Mouse (Mus musculus): ENCODE measurements around the gene Zfp282. TPM values are rescaled to one million over a fixed set of nuclear protein-coding genes. Genes with fewer than 3 reads are reported as not detected.
A peak's percentile ranks its signal among the peaks of the same experiment; 100 is the strongest.

Zfp282 gene
- polyA plus RNA-seq, 1 experiment: 22.4 TPM

DNA sequence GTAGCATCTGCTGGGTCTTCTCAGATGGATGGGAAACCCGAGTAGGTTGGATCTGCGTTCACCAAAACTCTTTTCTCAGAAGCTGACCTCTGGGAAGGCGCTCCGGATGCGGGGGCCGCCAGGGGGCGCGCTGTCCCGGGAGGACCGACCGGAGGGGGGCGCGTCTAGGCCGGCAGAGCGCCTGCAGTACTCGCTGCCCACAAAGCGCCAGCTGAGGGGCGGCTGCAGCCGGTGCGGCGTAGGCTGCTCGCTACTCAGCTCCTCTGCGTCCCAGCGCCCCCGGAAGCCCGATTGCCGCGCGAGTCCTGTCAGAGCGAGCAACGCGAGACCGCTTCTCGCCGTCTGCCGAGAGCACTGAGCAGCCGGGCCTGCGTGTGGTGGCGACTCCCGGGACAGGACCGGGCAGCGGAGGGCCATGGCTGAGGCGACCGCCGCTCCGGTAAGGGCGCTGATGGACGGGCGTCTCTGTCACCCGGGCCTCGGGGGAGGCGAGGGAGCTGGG, 41.5 kb upstream of the Zfp282 start, which contains the start of gene Zfp398:
Gene Zfp398 (plus strand): TSS at position 180 of the 502 bp plus-strand sequence.
- Histone ChIP-seq H3ac (ENCODE audit: control insufficient read depth, insufficient read length) (peak within 1 kb of the TSS; percentile 32), H3K4me3 (peak within 1 kb of the TSS; percentile 56), H3K4me2 (ENCODE audit: low read depth) (peak within 1 kb of the TSS; percentile 71), H3K36me3 (ENCODE audit: control insufficient read depth, insufficient read depth) (no peaks in the 10 kb centered on the region), H3K27me3 (ENCODE audit: control insufficient read depth, insufficient read depth, insufficient read length) (no peaks in the 10 kb centered on the region), H3K79me2 (ENCODE audit: control insufficient read depth, insufficient read depth) (peaks cover 5% of the 10 kb centered on the region)
- TF ChIP-seq REST (IDR thresholded peaks at IDR 0.05; ENCODE audit: insufficient read depth, insufficient read length) (no peak), CEBPB (IDR thresholded peaks at IDR 0.05; ENCODE audit: insufficient read depth, poor library complexity, severe bottlenecking) (no peak), MAX (IDR thresholded peaks at IDR 0.05; ENCODE audit: low read depth) (no peak), MYOD1 (IDR thresholded peaks at IDR 0.05; ENCODE audit: control insufficient read depth in 1 of 3, insufficient read length in 2 of 3, low read depth in 2 of 3) (peak in 2 of 3 experiments; percentile 66 to 76), SRF (IDR thresholded peaks at IDR 0.05; ENCODE audit: control insufficient read depth, insufficient read length, low read depth) (peak; percentile 18), MYOG (IDR thresholded peaks at IDR 0.05; ENCODE audit: control insufficient read depth in 1 of 3, insufficient read depth in 1 of 3, insufficient read length in 2 of 3, low read depth in 2 of 3) (peak in 2 of 3 experiments; percentile 71 to 85), POLR2A (IDR thresholded peaks at IDR 0.05; ENCODE audit: insufficient read length, low read depth) (peak; percentile 84), E2F4 (IDR thresholded peaks at IDR 0.05; ENCODE audit: insufficient read depth) (no peak), TCF3 (IDR thresholded peaks at IDR 0.05; ENCODE audit: insufficient read length, low read depth) (no peak), TCF12 (IDR thresholded peaks at IDR 0.05; ENCODE audit: insufficient read depth, poor library complexity, severe bottlenecking) (no peak), USF1 (IDR thresholded peaks at IDR 0.05; ENCODE audit: low read depth) (no peak), POLR2AphosphoS2 (IDR thresholded peaks at IDR 0.05; ENCODE audit: insufficient read length, low read depth) (peak; percentile 64)

DNA sequence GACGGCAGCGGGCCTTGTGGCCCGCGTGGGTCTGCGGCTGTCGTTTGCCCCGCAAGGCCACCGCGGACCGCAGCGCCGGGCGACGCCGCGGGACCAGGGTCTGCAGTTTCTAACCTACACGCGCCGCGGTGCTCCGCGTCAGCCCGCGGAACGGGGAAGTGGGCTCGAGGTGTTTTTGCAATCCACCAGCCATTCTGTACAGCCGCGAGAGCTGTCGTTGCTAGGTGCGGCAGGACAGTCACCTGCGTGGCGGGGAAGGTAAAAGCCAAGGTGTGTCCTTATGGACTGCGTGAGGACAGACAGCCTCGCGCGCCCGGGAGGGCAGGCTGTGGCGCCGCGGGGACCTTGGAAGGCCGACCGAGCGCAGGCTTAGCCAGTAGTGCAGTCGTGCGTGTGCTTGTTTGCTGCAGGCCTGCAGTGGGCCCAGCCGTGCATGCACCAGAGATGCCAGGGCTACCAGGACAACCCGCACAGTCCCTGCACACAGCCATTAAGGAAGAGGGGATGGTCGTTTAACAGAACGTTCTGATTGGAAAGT, 41.0 kb upstream of the Zfp282 start:
- no peaks in the 10 kb centered on the region for H3K36me3 ChIP-seq (ENCODE audit: control insufficient read depth, insufficient read depth)
- peaks cover 5% of the 10 kb centered on the region for H3K79me2 ChIP-seq (ENCODE audit: control insufficient read depth, insufficient read depth)
- peak overlapping the region; percentile 56 for H3K4me3 ChIP-seq
- H3ac ChIP-seq (ENCODE audit: control insufficient read depth, insufficient read length): peak overlapping the region; percentile 32
- H3K4me2 ChIP-seq (ENCODE audit: low read depth): peak overlapping the region; percentile 71
- TF ChIP-seq SRF (IDR thresholded peaks at IDR 0.05; ENCODE audit: control insufficient read depth, insufficient read length, low read depth) (no peak), MYOD1 (IDR thresholded peaks at IDR 0.05; ENCODE audit: control insufficient read depth in 1 of 3, insufficient read length in 2 of 3, low read depth in 2 of 3) (peak in 1 of 3 experiments; percentile 1), CEBPB (IDR thresholded peaks at IDR 0.05; ENCODE audit: insufficient read depth, poor library complexity, severe bottlenecking) (no peak), MYOG (IDR thresholded peaks at IDR 0.05; ENCODE audit: control insufficient read depth in 1 of 3, insufficient read depth in 1 of 3, insufficient read length in 2 of 3, low read depth in 2 of 3) (peak in 2 of 3 experiments; percentile 8 to 10)
- no peaks in the 10 kb centered on the region for H3K27me3 ChIP-seq (ENCODE audit: control insufficient read depth, insufficient read depth, insufficient read length)

- Histone ChIP-seq H3ac (ENCODE audit: control insufficient read depth, insufficient read length) (no peak overlapping the region), H3K4me2 (ENCODE audit: low read depth) (no peak overlapping the region), H3K79me2 (ENCODE audit: control insufficient read depth, insufficient read depth) (peaks cover 5% of the 10 kb centered on the region), H3K36me3 (ENCODE audit: control insufficient read depth, insufficient read depth) (no peaks in the 10 kb centered on the region), H3K27me3 (ENCODE audit: control insufficient read depth, insufficient read depth, insufficient read length) (no peaks in the 10 kb centered on the region), H3K4me3 (no peak overlapping the region)
- TF ChIP-seq TCF3 (IDR thresholded peaks at IDR 0.05; ENCODE audit: insufficient read length, low read depth) (no peak), CEBPB (IDR thresholded peaks at IDR 0.05; ENCODE audit: insufficient read depth, poor library complexity, severe bottlenecking) (no peak), SRF (IDR thresholded peaks at IDR 0.05; ENCODE audit: control insufficient read depth, insufficient read length, low read depth) (no peak), MYOD1 (IDR thresholded peaks at IDR 0.05; ENCODE audit: control insufficient read depth in 1 of 3, insufficient read length in 2 of 3, low read depth in 2 of 3) (no peak), E2F4 (IDR thresholded peaks at IDR 0.05; ENCODE audit: insufficient read depth) (no peak), MAX (IDR thresholded peaks at IDR 0.05; ENCODE audit: low read depth) (no peak), REST (IDR thresholded peaks at IDR 0.05; ENCODE audit: insufficient read depth, insufficient read length) (no peak), POLR2A (IDR thresholded peaks at IDR 0.05; ENCODE audit: insufficient read length, low read depth) (no peak), POLR2AphosphoS2 (IDR thresholded peaks at IDR 0.05; ENCODE audit: insufficient read length, low read depth) (no peak), MYOG (IDR thresholded peaks at IDR 0.05; ENCODE audit: control insufficient read depth in 1 of 3, insufficient read depth in 1 of 3, insufficient read length in 2 of 3, low read depth in 2 of 3) (no peak), USF1 (IDR thresholded peaks at IDR 0.05; ENCODE audit: low read depth) (no peak), TCF12 (IDR thresholded peaks at IDR 0.05; ENCODE audit: insufficient read depth, poor library complexity, severe bottlenecking) (no peak)
Observed at GRCm38 (mm10) chr6:47837630-47838029, 39.4 kb upstream of the Zfp282 start.

GRCm38 (mm10) chr6:47841077-47841476, 35.9 kb upstream of the Zfp282 start:
- no peak for TF ChIP-seq TCF12 (IDR thresholded peaks at IDR 0.05; ENCODE audit: insufficient read depth, poor library complexity, severe bottlenecking)
- no peak for TF ChIP-seq SRF (IDR thresholded peaks at IDR 0.05; ENCODE audit: control insufficient read depth, insufficient read length, low read depth)
- TF ChIP-seq POLR2A (IDR thresholded peaks at IDR 0.05; ENCODE audit: insufficient read length, low read depth): no peak
- no peak for TF ChIP-seq CEBPB (IDR thresholded peaks at IDR 0.05; ENCODE audit: insufficient read depth, poor library complexity, severe bottlenecking)
- no peak for TF ChIP-seq USF1 (IDR thresholded peaks at IDR 0.05; ENCODE audit: low read depth)
- no peak for TF ChIP-seq MYOD1 (IDR thresholded peaks at IDR 0.05; ENCODE audit: control insufficient read depth in 1 of 3, insufficient read length in 2 of 3, low read depth in 2 of 3)
- TF ChIP-seq MYOG (IDR thresholded peaks at IDR 0.05; ENCODE audit: control insufficient read depth in 1 of 3, insufficient read depth in 1 of 3, insufficient read length in 2 of 3, low read depth in 2 of 3): no peak
- no peak for TF ChIP-seq E2F4 (IDR thresholded peaks at IDR 0.05; ENCODE audit: insufficient read depth)
- no peak for TF ChIP-seq REST (IDR thresholded peaks at IDR 0.05; ENCODE audit: insufficient read depth, insufficient read length)
- TF ChIP-seq POLR2AphosphoS2 (IDR thresholded peaks at IDR 0.05; ENCODE audit: insufficient read length, low read depth): no peak
- TF ChIP-seq MAX (IDR thresholded peaks at IDR 0.05; ENCODE audit: low read depth): no peak
- TF ChIP-seq TCF3 (IDR thresholded peaks at IDR 0.05; ENCODE audit: insufficient read length, low read depth): no peak
- peaks cover 5% of the 10 kb centered on the region for H3K79me2 ChIP-seq (ENCODE audit: control insufficient read depth, insufficient read depth)
- H3K4me2 ChIP-seq (ENCODE audit: low read depth): no peak overlapping the region
- no peaks in the 10 kb centered on the region for H3K36me3 ChIP-seq (ENCODE audit: control insufficient read depth, insufficient read depth)
- no peaks in the 10 kb centered on the region for H3K27me3 ChIP-seq (ENCODE audit: control insufficient read depth, insufficient read depth, insufficient read length)
- no peak overlapping the region for H3ac ChIP-seq (ENCODE audit: control insufficient read depth, insufficient read length)
- H3K4me3 ChIP-seq: no peak overlapping the region
